Mouse (Mus musculus) liver, postnatal 0 days (tissue): ENCODE measurements around the gene Laptm4a.

Experiments
- CTCF ChIP-seq: sonication (generic); IDR thresholded peaks from 2 replicates; pipeline ENCODE4 v1.5.1; 2016; ENCODE audit warnings: antibody characterized with exemption, low read depth
- EP300 ChIP-seq: IDR thresholded peaks from 2 replicates; pipeline ENCODE4 v1.6.1; 2016; ENCODE audit warnings: antibody characterized with exemption, low read depth, mild to moderate bottlenecking

GRCm38 (mm10) chr12:8923603-8924002 is 2.1 kb downstream of the Laptm4a start:
- peak; percentile 28; the same call in 1 of the 2 replicates for TF ChIP-seq CTCF
- no peak for TF ChIP-seq EP300
